Mouse (Mus musculus): ENCODE data around the gene Lgals12. TPM values are rescaled to one million over a fixed set of nuclear protein-coding genes. Genes with fewer than 3 reads are reported as not detected.

The Lgals12 gene
- total RNA-seq, 2 experiments from 2014 or later = 0.35 to 3.4 TPM

DNA sequence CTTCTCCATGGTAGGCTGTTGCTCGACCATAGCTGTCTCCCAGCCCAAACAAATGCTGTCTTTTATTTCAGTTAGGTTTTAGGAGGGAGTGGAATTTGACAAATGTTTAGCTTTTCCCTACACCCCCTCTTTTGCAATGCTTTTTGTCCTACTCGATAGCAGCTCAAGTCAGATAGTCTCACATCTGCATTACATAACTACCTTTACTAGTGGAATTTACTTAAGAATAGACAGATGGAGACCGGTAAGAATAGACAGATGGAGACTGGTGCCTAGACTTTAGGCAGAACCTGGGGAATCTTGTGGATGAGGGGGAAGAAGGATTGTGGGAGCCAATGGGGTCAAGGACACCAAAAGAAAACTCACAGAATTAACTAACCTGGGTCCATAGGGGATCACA is 23.4 kb downstream of the Lgals12 start:
- DNase-seq = no peak

DNA sequence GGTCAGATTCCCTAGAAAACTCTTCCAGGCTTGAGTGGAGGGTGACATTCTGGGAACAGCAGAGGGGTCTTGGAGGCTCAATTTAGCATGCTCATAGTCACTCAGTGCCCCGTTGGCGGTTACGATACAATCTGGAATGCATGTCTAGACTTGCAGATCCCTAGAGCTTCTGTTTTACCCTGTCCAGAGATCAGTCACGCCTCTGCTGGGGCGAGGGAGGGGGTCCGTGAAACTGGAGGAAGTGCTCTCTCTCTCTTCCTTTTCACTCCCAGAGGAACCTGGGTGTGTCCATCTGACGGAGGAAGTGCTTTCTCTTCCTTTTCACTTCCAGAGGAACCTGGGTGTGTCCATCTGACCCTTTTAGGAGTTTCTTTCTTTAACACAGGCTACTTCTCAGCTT is 23.9 kb downstream of the Lgals12 start:
- peak; percentile 44 to 71 for DNase-seq

- DNase-seq = peak in 1 of 2 experiments; percentile 23
Observed at GRCm38 (mm10) chr19:7581042-7581441, 26.0 kb downstream of the Lgals12 start.

DNA sequence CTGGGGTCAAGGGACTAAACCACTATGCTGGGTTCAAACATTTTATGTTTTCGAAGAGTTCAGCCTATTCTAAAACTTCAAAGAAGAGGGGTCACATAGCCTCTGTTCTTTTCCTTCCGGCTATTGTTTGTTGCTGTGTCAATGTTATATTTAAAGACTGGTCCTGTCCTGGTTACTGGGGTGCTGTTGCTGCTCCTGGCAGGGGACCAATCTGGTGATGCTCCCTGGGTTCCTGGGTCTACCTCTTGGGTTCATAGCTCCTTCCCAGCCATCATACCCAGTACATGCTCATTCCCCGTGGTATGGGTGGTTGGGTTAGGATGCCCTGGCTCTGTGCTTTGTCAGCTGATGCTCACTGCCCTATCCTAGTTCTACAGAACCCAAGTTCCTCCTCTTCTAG is 29.3 kb downstream of the Lgals12 start:
- peak in 1 of 2 experiments; percentile 27 for DNase-seq

- no peak for DNase-seq
Observed at GRCm38 (mm10) chr19:7576180-7576579, 30.8 kb downstream of the Lgals12 start.

GRCm38 (mm10) chr19:7569650-7570049 is 37.3 kb downstream of the Lgals12 start:
- DNase-seq = no peak

DNA sequence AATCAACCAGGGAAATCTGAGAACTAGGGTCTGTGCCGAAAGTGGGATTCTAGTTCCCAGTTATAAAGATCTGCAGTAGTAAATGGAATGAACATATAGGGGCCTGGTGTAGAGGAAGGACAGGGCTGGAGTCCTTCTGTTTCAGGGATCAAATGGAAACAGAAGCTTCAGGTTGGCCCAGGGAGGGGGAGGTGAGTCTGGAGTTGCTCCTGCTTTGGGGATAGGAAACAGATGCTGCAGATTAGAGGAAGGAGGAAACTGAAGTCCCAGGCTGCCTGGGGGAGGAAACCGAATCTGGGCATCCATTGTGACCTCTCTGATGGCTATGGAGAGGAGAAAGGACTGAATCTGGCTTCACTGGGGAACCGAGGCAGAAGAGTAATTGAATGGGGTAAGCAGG is 38.6 kb downstream of the Lgals12 start:
- DNase-seq = no peak

DNA sequence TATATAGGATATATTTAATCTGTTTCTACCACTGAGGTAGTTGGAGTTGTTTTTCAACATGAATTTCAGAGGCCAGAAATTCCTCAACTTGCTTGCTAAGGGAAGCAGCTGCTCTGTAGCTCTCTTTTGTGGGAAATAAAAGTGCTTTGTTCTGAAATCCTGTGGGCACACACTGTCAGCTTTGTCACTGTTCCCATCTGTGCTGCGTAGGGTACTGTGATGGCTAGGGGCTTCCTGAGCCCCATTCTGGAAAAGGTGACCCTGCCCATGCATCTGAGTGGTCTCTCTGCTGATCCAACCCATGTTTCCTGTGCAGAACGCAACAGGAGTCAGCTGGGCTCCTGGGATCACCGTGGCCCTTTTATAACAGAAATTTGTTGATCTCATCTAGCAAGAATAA is 40.2 kb downstream of the Lgals12 start:
- no peak for DNase-seq

GRCm38 (mm10) chr19:7564457-7564856 is 42.5 kb downstream of the Lgals12 start:
- no peak for DNase-seq

DNA sequence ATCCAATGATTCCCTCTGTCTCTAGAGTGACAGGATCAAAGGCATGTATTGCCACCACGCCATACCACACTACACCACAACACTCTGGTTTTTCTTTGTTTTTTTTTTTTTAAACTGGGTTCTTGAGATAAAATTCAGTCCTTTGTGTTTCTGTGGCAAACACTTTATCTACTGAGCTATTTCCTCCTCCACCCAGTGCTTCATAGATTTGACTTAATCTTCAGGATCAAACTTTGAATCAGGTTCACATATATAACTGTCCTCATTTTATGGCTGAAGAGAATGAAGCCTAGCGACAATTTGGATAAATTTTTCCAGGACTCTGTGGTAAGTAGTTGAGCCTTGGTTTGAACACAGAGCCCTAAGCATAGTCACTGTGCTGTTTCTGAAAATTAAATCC is 43.3 kb downstream of the Lgals12 start:
- no peak for DNase-seq

- peak in 1 of 2 experiments; percentile 31 for DNase-seq
Observed at GRCm38 (mm10) chr19:7562601-7563129, 44.3 kb downstream of the Lgals12 start.

- no peak for DNase-seq
Observed at GRCm38 (mm10) chr19:7561456-7561855, 45.5 kb downstream of the Lgals12 start.

- no peak for DNase-seq
Observed at GRCm38 (mm10) chr19:7559986-7560385, 47.0 kb downstream of the Lgals12 start.

- DNase-seq = no peak
Observed at GRCm38 (mm10) chr19:7558675-7559074, 48.3 kb downstream of the Lgals12 start.

GRCm38 (mm10) chr19:7557844-7558243 is 49.1 kb downstream of the Lgals12 start:
- DNase-seq = peak in 1 of 2 experiments; percentile 18

GRCm38 (mm10) chr19:7557328-7557822 is 49.6 kb downstream of the Lgals12 start, which contains the start of gene Pla2g16:
Gene Pla2g16 (plus strand): TSS chr19:7557459.
- DNase-seq = peak; percentile 87 to 90

DNA sequence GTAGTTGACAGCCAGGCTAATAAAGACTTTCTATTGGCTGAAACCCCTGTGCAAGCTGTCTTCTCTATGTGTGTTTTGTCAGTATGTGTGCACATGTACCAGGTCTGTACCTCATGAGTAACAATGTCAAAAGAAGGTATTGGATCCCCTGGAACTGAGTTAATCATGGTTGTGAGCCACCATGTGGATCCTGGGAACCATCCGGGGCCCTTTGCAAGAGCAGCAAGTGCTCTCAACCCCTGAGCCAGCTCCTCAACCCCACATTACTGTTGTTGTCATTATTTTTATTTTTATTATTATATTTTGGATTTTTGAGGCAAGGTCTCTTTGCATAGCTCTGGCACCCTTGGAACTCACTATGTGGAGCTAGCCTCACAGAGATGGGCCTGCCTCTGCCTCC is 50.4 kb downstream of the Lgals12 start:
- no peak for DNase-seq

DNA sequence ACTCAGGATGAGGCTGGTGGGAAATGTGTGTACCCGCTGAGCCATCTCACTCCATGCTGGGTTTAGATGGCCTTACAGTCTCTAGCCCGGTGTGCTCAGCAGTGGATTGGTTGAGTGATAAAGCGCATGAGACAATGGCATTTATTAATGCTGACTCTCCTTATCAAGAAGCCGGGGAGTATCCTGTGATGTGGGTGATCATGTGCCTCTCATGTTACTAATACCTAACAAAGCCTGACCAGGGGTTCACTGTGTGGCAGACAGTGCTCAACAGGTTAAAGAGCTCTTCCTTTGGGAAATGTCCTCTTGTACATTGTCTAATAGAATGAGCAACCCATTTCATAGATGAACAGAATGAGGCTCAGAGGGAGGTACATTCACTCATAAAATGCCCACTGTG is 52.1 kb downstream of the Lgals12 start:
- DNase-seq = no peak

DNA sequence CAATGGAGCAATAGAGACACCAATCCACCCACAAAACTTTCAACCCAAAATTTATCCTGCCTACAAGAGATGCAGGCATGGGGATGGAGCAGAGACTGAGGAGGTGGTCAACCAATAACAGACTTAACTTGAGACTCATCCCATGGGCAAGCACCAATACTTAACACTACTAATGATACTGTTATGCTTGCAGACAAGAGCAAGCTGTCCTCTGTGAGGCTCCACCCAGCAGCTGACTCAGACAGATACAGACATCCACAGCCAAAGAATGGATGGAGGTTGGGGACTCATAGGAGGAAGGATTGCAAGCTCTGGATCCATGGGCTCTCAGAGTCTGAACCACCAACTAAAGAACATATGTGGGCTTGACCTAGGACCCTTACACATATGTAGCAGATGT is 53.6 kb downstream of the Lgals12 start:
- DNase-seq = no peak

GRCm38 (mm10) chr19:7552301-7552673 is 54.7 kb downstream of the Lgals12 start:
- DNase-seq = no peak

GRCm38 (mm10) chr19:7551550-7552300 is 55.3 kb downstream of the Lgals12 start:
- no peak for DNase-seq

GRCm38 (mm10) chr19:7548924-7549323 is 58.1 kb downstream of the Lgals12 start:
- no peak for DNase-seq

Measured in heart, adult 18-20 months (tissue).